Mouse (Mus musculus) urinary bladder, postnatal 10 days (tissue): ENCODE measurements around the gene Arhgap24.
"Not testable (repeated sequence)": the region's sequence is repeated elsewhere in the genome, so short reads cannot be mapped to it uniquely, and the experiment has no call there.

Source experiments
- DNase-seq: peaks from one replicate; pipeline ENCODE4 v3.0.0; 2022; ENCODE audit warnings: low spot score

The Arhgap24 gene

GRCm38 (mm10) chr5:102802833-102803232, 321.6 kb downstream of the Arhgap24 start:
- DNase-seq = no peak

- DNase-seq = no peak
These were observed 322.5 kb downstream of the Arhgap24 start for GRCm38 (mm10) chr5:102803675-102804074.

- DNase-seq = no peak
These were observed 326.3 kb downstream of the Arhgap24 start for GRCm38 (mm10) chr5:102807518-102807917.

GRCm38 (mm10) chr5:102810366-102810957, 329.3 kb downstream of the Arhgap24 start:
- no peak for DNase-seq

- no peak for DNase-seq
These were observed 332.1 kb downstream of the Arhgap24 start for GRCm38 (mm10) chr5:102813271-102813670.

- no peak for DNase-seq
These were observed 336.4 kb downstream of the Arhgap24 start for GRCm38 (mm10) chr5:102817641-102818040.

GRCm38 (mm10) chr5:102825538-102825937, 344.3 kb downstream of the Arhgap24 start:
- no peak for DNase-seq

- no peak for DNase-seq
These were observed 357.9 kb downstream of the Arhgap24 start for GRCm38 (mm10) chr5:102839071-102839470.

GRCm38 (mm10) chr5:102843934-102844709, 362.9 kb downstream of the Arhgap24 start:
- no peak for DNase-seq

- DNase-seq = peak; percentile 47
These were observed 363.8 kb downstream of the Arhgap24 start for GRCm38 (mm10) chr5:102844731-102845598.

- no peak for DNase-seq
These were observed 364.6 kb downstream of the Arhgap24 start for GRCm38 (mm10) chr5:102845800-102846199.

GRCm38 (mm10) chr5:102847859-102848258, 366.7 kb downstream of the Arhgap24 start:
- no peak for DNase-seq

GRCm38 (mm10) chr5:102851761-102852160, 370.6 kb downstream of the Arhgap24 start:
- no peak for DNase-seq

GRCm38 (mm10) chr5:102853750-102854149, 372.6 kb downstream of the Arhgap24 start:
- DNase-seq = no peak

GRCm38 (mm10) chr5:102855805-102856204, 374.6 kb downstream of the Arhgap24 start:
- no peak for DNase-seq

GRCm38 (mm10) chr5:102858047-102858446, 376.9 kb downstream of the Arhgap24 start:
- DNase-seq = no peak

GRCm38 (mm10) chr5:102859749-102860148, 378.6 kb downstream of the Arhgap24 start:
- no peak for DNase-seq

GRCm38 (mm10) chr5:102868196-102868595, 387.0 kb downstream of the Arhgap24 start:
- no peak for DNase-seq

- DNase-seq = not testable (repeated sequence)
These were observed 391.8 kb downstream of the Arhgap24 start for GRCm38 (mm10) chr5:102872996-102873395.

- no peak for DNase-seq
These were observed 393.6 kb downstream of the Arhgap24 start for GRCm38 (mm10) chr5:102874605-102875298.

- DNase-seq = no peak
These were observed 394.4 kb downstream of the Arhgap24 start for GRCm38 (mm10) chr5:102875628-102876027.
